Mouse (Mus musculus) splenic B cell, adult 2 months (primary cell): ENCODE results near the gene Arhgap18.

Experiments
- DNase-seq: peaks from one replicate; pipeline ENCODE4 v3.0.0-alpha.2; 2011; ENCODE audit warnings: low read depth, low spot score
- H3K27me3 ChIP-seq: 2 replicates; pipeline ENCODE4 v1.6.1; 2012; ENCODE audit warnings: mild to moderate bottlenecking, low read length, moderate library complexity, mixed read lengths; ENCODE audit not compliant: control insufficient read depth, poor library complexity, insufficient read depth, severe bottlenecking
- H3K36me3 ChIP-seq: 2 replicates; pipeline ENCODE4 v1.6.1; 2012; ENCODE audit warnings: mild to moderate bottlenecking, low read length, moderate library complexity, mixed read lengths; ENCODE audit not compliant: control insufficient read depth, poor library complexity, insufficient read depth, severe bottlenecking

Arhgap18 gene

GRCm38 (mm10) chr10:26768943-26769342, 15.7 kb downstream of the Arhgap18 start:
- Histone ChIP-seq H3K36me3 (no peaks in the 10 kb centered on the region), H3K27me3 (no peaks in the 10 kb centered on the region)
- DNase-seq, result no peak

GRCm38 (mm10) chr10:26770035-26770434, 16.8 kb downstream of the Arhgap18 start:
- no peaks in the 10 kb centered on the region for H3K36me3 ChIP-seq
- no peak for DNase-seq
- H3K27me3 ChIP-seq, result no peaks in the 10 kb centered on the region

DNA sequence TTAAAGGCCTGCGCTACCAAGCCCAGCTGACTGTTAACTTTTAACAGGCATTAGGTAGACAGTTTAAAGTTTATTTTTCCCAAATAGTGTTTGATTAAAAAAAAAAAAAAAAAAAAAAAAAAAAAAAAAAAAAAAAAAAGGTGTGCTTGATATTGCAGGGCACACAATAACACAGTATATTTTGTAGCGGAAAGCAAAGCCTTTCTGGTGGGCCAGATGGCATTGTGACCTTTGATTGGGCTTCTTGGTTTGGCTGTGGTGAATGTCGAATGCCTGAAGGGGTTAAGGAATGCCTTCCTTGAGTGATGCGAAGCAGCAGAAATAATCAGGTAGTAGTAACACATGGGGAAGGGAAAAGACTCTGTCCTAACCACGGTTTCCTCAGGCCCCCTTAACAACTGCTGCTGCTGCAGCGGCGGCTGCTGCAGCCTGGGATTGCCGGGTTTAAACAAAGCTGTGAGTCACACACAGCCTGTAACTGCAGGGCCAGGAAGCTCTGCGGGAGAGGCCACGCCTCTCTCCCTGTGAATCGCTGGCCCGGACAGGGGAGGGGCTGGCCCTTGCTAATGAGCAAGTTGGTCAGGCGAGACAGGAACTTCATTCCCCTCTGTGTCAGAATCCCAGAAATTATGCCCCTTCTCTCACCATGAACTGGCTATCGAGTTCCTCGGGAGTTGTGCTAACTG, 18.9 kb downstream of the Arhgap18 start:
- H3K27me3 ChIP-seq, result no peaks in the 10 kb centered on the region
- DNase-seq, result peak; percentile 52
- no peaks in the 10 kb centered on the region for H3K36me3 ChIP-seq

GRCm38 (mm10) chr10:26772624-26773540, 19.7 kb downstream of the Arhgap18 start:
- DNase-seq, result peak; percentile 53
- H3K36me3 ChIP-seq, result no peaks in the 10 kb centered on the region

GRCm38 (mm10) chr10:26773541-26773940, 20.3 kb downstream of the Arhgap18 start:
- no peaks in the 10 kb centered on the region for H3K27me3 ChIP-seq
- H3K36me3 ChIP-seq, result no peaks in the 10 kb centered on the region
- DNase-seq, result no peak

More at GRCm38 (mm10) chr10:26772624-26773540, 19.7 kb downstream of the Arhgap18 start:
- H3K27me3 ChIP-seq, result no peaks in the 10 kb centered on the region

GRCm38 (mm10) chr10:26774266-26774665, 21.0 kb downstream of the Arhgap18 start:
- H3K27me3 ChIP-seq, result no peaks in the 10 kb centered on the region
- no peak for DNase-seq
- no peaks in the 10 kb centered on the region for H3K36me3 ChIP-seq

GRCm38 (mm10) chr10:26776443-26776842, 23.2 kb downstream of the Arhgap18 start:
- DNase-seq, result no peak
- Histone ChIP-seq H3K27me3 (no peaks in the 10 kb centered on the region), H3K36me3 (no peaks in the 10 kb centered on the region)

DNA sequence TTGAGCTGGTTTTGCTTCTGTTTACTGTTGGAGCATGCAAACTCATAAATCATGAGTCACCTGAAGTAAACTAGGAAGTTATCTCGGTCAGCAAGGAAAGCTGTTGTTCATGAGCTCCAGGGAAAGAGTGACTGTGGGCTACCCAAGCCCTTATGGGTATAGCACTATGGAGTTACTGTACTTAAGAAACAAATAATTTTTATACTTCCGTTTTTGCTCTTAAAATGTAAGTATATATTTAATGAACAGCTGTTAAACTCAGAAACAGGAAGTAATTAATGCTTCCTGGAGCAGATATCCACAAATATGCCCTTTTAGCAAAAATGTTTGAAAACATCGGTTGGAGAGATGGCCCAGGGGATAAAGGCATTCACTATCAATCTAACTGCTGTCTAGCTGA, 27.4 kb downstream of the Arhgap18 start:
- Histone ChIP-seq H3K36me3 (no peaks in the 10 kb centered on the region), H3K27me3 (no peaks in the 10 kb centered on the region)
- DNase-seq, result peak; percentile 20

DNA sequence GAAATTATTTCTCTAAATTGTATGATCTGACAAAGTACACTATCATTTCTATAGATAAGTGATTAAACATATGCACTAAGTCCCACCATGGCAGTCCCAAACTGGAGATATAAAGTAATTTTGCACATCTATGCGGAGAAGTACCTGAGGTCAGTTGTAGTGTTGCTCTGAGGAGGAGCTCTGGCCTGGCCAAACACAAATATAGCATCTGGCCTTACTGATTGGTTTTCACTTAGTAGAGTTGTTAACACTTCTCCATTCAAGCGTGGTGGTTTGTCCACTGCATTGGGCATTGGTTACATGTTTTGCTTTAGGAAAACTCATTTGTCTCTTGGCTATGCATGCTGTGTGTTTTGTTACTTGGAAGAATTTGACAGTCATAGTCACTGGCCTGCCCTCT, 36.5 kb downstream of the Arhgap18 start:
- H3K27me3 ChIP-seq, result no peaks in the 10 kb centered on the region
- no peaks in the 10 kb centered on the region for H3K36me3 ChIP-seq
- no peak for DNase-seq

GRCm38 (mm10) chr10:26791810-26792209, 38.6 kb downstream of the Arhgap18 start:
- no peaks in the 10 kb centered on the region for H3K27me3 ChIP-seq
- H3K36me3 ChIP-seq, result no peaks in the 10 kb centered on the region
- no peak for DNase-seq

DNA sequence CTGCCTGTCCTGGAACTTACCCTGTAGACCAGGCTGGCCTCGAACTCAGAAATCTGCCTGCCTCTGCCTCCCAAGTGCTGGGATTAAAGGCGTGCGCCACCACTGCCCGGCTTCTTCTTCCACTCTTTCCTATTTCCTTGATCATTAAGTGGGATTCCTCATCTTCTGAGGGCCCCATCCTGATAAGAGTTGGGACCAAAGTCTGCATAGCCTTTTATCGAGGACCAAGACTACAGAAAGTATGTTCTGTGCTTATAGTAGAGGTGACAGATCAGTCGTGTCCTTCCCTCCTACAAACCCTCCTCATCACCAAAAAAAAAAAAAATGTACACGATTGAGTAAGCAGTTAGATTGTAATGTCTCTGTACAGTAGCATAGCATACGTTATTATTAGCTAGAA, 39.8 kb downstream of the Arhgap18 start:
- no peaks in the 10 kb centered on the region for H3K27me3 ChIP-seq
- H3K36me3 ChIP-seq, result no peaks in the 10 kb centered on the region
- no peak for DNase-seq

- no peaks in the 10 kb centered on the region for H3K27me3 ChIP-seq
- no peaks in the 10 kb centered on the region for H3K36me3 ChIP-seq
- no peak for DNase-seq
Observed at GRCm38 (mm10) chr10:26796432-26797286, 43.4 kb downstream of the Arhgap18 start.

DNA sequence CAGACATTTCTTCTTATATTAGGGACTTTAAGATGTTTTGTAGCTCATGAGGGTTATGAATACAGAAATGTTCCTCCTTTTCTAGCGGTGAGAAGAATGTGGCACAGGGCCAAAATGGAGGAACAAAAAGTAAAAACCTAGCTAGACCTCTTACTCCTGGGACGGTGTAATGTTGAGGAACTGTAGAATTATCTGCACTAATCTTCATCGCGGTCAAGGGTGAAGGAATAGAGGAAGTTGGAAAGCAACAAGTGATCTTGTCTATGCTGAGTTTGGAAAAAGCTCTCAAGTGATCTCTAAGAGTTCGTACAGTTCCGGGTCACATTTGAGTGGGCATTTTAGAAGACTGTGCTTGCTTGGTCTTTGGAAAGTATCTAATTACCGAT, 44.1 kb downstream of the Arhgap18 start:
- DNase-seq, result peak; percentile 48
- Histone ChIP-seq H3K36me3 (no peaks in the 10 kb centered on the region), H3K27me3 (no peaks in the 10 kb centered on the region)

- no peaks in the 10 kb centered on the region for H3K27me3 ChIP-seq
- DNase-seq, result peak; percentile 53
- no peaks in the 10 kb centered on the region for H3K36me3 ChIP-seq
Observed at GRCm38 (mm10) chr10:26798752-26799411, 45.7 kb downstream of the Arhgap18 start.
